Mouse (Mus musculus) erythroblast, embryonic 14.5 days (primary cell): ENCODE data around the gene Klhdc8b. TPM values are rescaled to one million over a fixed set of nuclear protein-coding genes. Genes with fewer than 3 reads are reported as not detected.
A peak's percentile ranks its signal among the peaks of the same experiment; 100 is the strongest.

ENCODE experiments used
- H3K27me3 ChIP-seq: 2 replicates; pipeline ENCODE4 v1.6.1; 2012; ENCODE audit warnings: inconsistent platforms; ENCODE audit not compliant: control insufficient read depth
- H3K36me3 ChIP-seq: 2 replicates; pipeline ENCODE4 v1.6.1; 2012; ENCODE audit warnings: mild to moderate bottlenecking, inconsistent platforms; ENCODE audit not compliant: control insufficient read depth
- H3K4me1 ChIP-seq: 2 replicates; pipeline ENCODE4 v1.6.1; 2012; ENCODE audit warnings: inconsistent platforms; ENCODE audit not compliant: control insufficient read depth
- H3K4me3 ChIP-seq: replicated peaks from 2 replicates; pipeline ENCODE3; 2012; ENCODE audit warnings: moderate library complexity, mild to moderate bottlenecking, inconsistent platforms
- H3K9me3 ChIP-seq: 2 replicates; pipeline ENCODE4 v1.6.1; 2012; ENCODE audit warnings: low read length, inconsistent platforms, mixed read lengths; ENCODE audit not compliant: control insufficient read depth
- GATA1 ChIP-seq: IDR thresholded peaks from 2 replicates; pipeline ENCODE4 v1.6.1; 2012; ENCODE audit warnings: low read length, inconsistent platforms, mixed read lengths
- TAL1 ChIP-seq: IDR thresholded peaks from 3 replicates; pipeline ENCODE4 v1.6.1; 2012; ENCODE audit warnings: low read length, inconsistent platforms, mixed read lengths
- polyA plus RNA-seq: library from polyadenylated mRNA; stranded (reverse); fragments of >175 nt; gene quantifications from 2 replicates; pipeline ENCODE4 v1.2.3, GENCODE M21; 2012

Gene Klhdc8b
- polyA plus RNA-seq, 1 experiment: 1.8 TPM

GRCm38 (mm10) chr9:108484021-108484420 lies 22.6 kb upstream of the Klhdc8b start:
- H3K4me3 ChIP-seq: no peak overlapping the region
- no peaks in the 10 kb centered on the region for H3K9me3 ChIP-seq
- TF ChIP-seq GATA1 (no peak), TAL1 (no peak)
- peaks cover 11% of the 10 kb centered on the region for H3K27me3 ChIP-seq
- H3K4me1 ChIP-seq: peaks cover 12% of the 10 kb centered on the region
- H3K36me3 ChIP-seq: peaks cover 24% of the 10 kb centered on the region

DNA sequence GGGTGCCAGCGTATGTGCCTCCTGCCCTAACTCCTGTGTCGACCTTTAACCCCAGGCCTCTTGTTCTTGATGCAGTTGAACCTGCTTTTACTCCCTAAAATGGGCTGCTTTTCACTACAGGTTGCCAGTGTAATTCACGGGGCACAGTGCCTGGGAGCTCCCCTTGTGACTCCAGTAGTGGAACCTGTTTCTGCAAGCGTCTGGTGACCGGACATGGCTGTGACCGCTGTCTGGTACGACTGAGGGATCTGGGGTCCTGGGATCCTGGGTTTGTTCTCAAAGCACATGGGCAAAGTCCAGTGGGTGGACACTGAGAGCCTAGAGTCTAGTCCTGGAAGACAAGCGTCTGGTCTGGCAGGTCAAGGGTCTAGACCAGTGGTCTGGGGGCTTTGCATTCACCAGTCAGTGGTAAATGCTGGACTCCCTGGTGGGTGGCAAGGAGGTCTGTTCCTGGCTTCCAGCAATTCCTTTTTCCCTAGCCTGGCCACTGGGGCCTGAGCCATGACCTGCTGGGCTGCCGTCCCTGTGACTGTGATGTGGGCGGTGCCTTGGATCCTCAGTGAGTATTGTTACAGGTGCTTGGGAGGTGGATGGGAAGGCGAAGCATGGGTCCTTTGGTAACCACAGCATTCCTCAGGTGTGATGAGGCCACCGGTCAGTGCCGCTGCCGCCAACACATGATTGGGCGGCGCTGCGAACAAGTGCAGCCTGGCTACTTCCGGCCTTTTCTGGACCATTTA lies 21.8 kb upstream of the Klhdc8b start:
- H3K36me3 ChIP-seq: peaks cover 19% of the 10 kb centered on the region
- H3K27me3 ChIP-seq: peaks cover 18% of the 10 kb centered on the region
- H3K9me3 ChIP-seq: no peaks in the 10 kb centered on the region
- TF ChIP-seq GATA1: no peak
- TF ChIP-seq TAL1: no peak
- no peak overlapping the region for H3K4me3 ChIP-seq
- H3K4me1 ChIP-seq: peaks cover 17% of the 10 kb centered on the region

DNA sequence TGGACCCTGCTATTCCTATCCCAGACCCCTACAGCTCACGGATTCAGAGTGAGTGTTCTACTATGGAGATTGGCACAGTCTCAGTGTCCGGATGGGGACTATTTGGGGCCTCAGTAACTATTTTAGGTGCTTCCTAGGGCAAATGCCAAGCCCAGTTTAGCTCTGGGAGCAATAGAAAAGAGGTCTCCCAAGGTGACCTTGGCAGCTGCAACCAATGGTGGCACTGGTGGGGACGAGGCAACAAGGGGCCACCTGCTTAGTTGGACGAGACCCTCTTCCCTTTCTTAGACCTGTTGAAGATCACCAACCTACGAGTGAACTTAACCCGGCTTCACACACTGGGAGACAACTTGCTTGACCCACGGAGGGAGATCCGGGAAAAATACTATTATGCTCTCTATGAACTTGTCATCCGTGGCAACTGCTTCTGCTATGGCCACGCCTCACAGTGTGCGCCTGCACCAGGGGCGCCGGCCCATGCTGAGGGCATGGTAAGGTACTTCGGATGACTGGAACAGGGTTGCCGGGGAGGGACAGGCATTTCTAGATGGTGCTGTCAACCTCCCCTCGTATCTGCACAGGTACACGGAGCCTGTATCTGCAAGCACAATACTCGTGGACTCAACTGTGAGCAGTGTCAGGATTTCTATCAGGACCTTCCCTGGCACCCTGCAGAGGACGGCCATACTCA lies 20.3 kb upstream of the Klhdc8b start:
- Histone ChIP-seq H3K27me3 (peaks cover 25% of the 10 kb centered on the region), H3K36me3 (peaks cover 13% of the 10 kb centered on the region; the same call in 1 of the 2 replicates), H3K4me3 (no peak overlapping the region), H3K9me3 (no peaks in the 10 kb centered on the region), H3K4me1 (peaks cover 17% of the 10 kb centered on the region)
- TF ChIP-seq TAL1 (no peak), GATA1 (no peak)

DNA sequence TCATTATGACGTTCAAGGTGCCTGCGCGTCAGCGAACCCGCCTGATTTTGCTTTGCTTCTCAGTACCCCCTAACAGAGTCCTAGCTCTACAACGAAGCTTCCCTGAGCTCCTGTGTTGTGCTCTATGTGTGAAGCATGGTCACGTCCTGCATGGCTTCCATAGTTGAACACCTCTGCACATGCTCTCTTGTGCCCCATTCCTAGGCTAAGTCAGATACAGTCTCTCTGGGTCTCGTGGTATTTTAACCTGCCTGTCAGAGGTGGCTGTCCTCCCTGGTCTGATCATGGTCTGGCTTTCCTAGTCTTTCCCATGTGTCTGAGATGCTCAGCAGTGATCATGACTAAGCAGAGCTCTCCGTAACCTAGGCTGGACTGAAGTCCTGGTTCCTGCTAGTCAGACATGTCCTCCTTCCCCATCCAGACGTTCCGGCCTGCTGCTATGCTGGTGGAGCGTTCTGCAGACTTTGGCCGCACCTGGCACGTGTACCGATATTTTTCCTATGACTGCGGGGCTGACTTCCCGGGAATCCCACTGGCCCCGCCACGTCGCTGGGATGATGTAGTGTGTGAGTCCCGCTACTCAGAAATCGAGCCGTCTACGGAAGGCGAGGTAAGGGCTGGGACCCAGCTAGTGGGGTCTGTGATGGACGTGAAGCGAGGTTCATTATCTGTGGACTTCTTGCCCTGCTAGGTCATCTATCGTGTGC lies 19.6 kb upstream of the Klhdc8b start:
- Histone ChIP-seq H3K9me3 (no peaks in the 10 kb centered on the region), H3K27me3 (peaks cover 25% of the 10 kb centered on the region), H3K36me3 (peaks cover 12% of the 10 kb centered on the region; the same call in 1 of the 2 replicates), H3K4me1 (peaks cover 17% of the 10 kb centered on the region), H3K4me3 (no peak overlapping the region)
- TF ChIP-seq GATA1: no peak
- no peak for TF ChIP-seq TAL1

GRCm38 (mm10) chr9:108479721-108480351 lies 18.5 kb upstream of the Klhdc8b start, which contains the start of gene Lamb2:
Lamb2 (plus strand) TSS chr9:108479736.
- TF ChIP-seq GATA1 (no peak), TAL1 (no peak)
- peaks cover 8% of the 10 kb centered on the region; the same call in 1 of the 2 replicates for H3K36me3 ChIP-seq
- H3K9me3 ChIP-seq: no peaks in the 10 kb centered on the region
- peaks cover 17% of the 10 kb centered on the region for H3K4me1 ChIP-seq
- peaks cover 25% of the 10 kb centered on the region for H3K27me3 ChIP-seq
- H3K4me3 ChIP-seq: peak within 1 kb of the TSS; percentile 40

DNA sequence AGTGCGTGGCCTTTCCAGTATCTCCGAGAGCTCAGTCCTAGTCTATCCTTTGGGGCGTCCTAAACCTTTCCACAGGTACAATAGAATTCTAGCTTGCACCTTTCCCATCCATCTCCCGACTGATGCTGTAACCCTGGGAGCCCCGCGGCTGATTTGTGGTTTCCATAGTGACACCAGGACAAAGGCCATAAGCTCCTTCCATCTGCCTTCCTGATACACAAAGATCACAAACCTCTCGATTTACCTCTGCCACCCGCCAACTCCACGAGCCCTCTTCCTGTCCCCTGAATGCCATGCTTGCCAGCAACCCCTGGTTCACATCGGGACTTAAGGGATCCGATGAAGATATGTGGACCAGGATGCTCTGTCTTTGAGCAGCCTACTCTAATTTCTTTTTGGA lies 17.9 kb upstream of the Klhdc8b start:
- Histone ChIP-seq H3K36me3 (peaks cover 8% of the 10 kb centered on the region; the same call in 1 of the 2 replicates), H3K4me3 (no peak overlapping the region), H3K4me1 (peaks cover 17% of the 10 kb centered on the region), H3K9me3 (no peaks in the 10 kb centered on the region), H3K27me3 (peaks cover 25% of the 10 kb centered on the region)
- TF ChIP-seq GATA1: no peak
- no peak for TF ChIP-seq TAL1

- peaks cover 17% of the 10 kb centered on the region for H3K4me1 ChIP-seq
- TF ChIP-seq TAL1 (no peak), GATA1 (no peak)
- peaks cover 5% of the 10 kb centered on the region; the same call in 1 of the 2 replicates for H3K36me3 ChIP-seq
- H3K27me3 ChIP-seq: peaks cover 25% of the 10 kb centered on the region
- no peaks in the 10 kb centered on the region for H3K9me3 ChIP-seq
- peak overlapping the region; percentile 40 for H3K4me3 ChIP-seq
Measured at GRCm38 (mm10) chr9:108478638-108479156, 17.3 kb upstream of the Klhdc8b start.

GRCm38 (mm10) chr9:108474528-108474927 lies 13.1 kb upstream of the Klhdc8b start:
- Histone ChIP-seq H3K36me3 (no peaks in the 10 kb centered on the region), H3K27me3 (peaks cover 21% of the 10 kb centered on the region), H3K4me3 (no peak overlapping the region), H3K4me1 (peaks cover 7% of the 10 kb centered on the region), H3K9me3 (no peaks in the 10 kb centered on the region)
- TF ChIP-seq TAL1: no peak
- TF ChIP-seq GATA1: no peak
